Mouse (Mus musculus): ENCODE data around the gene Rack1. TPM values are rescaled to one million over a fixed set of nuclear protein-coding genes. Genes with fewer than 3 reads are reported as not detected.
"Not testable (repeated sequence)": the region's sequence is repeated elsewhere in the genome, so short reads cannot be mapped to it uniquely, and the experiment has no call there.

The Rack1 gene
- polyA plus RNA-seq (2015; fragmentation: Nextera tagmentation; extraction: Ambion mirVana), result 699 and 713 TPM in 2 replicates

DNA sequence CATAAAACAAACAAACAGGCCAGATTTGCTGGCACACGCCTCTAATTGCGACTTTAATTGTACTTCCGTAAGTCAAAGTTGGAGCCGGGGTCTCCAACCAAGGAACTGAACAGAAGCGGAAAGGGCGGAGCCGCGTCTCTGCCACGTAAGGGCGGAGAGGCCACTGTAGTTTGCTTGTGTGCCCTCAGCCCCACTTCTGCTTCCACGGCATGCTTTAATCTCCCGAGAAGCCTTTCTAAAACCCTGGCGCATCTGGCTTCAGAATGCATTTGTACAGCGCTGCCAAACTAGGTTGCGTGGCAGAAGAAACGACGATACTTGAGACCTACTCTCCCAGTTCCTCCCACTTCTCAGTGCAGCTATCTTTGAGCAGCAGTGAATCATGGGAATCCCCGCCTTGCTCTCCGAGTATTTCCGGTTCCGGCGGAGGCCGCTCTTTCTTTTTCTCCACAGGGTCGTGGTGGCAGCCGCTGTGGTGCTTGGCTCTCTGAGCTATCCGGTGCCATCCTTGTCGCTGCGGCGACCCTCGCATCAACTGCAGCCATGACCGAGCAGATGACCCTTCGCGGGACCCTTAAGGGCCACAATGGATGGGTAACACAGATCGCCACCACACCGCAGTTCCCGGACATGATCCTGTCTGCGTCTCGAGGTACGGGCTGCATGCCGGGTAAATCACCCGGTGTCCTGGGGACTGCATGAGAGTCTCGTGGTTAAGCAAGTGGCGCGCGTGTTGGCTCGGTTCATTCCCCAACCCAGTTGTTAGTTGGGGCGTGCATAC, at the start of gene Rack1:
Gene Rack1, plus strand, starts transcription at position 412 of the 781 bp plus-strand sequence.
- Histone ChIP-seq H3K36me3 (peaks cover 37% of the 10 kb centered on the region), H3K9ac (peak within 1 kb of the TSS; percentile 77), H3K4me3 (peak within 1 kb of the TSS; percentile 76), H3K4me1 (peaks cover 35% of the 10 kb centered on the region), H3K9me3 (no peaks in the 10 kb centered on the region), H3K27me3 (no peaks in the 10 kb centered on the region), H3K27ac (peak within 1 kb of the TSS; percentile 99), H3K4me2 (peak within 1 kb of the TSS; percentile 76)
- ATAC-seq (ENCODE audit: borderline replicate concordance, extremely low read depth, low FRiP score, low TSS enrichment), result peak; percentile 90
- WGBS, result under 1% methylated on average over 47 of the region's 47 CpGs

DNA sequence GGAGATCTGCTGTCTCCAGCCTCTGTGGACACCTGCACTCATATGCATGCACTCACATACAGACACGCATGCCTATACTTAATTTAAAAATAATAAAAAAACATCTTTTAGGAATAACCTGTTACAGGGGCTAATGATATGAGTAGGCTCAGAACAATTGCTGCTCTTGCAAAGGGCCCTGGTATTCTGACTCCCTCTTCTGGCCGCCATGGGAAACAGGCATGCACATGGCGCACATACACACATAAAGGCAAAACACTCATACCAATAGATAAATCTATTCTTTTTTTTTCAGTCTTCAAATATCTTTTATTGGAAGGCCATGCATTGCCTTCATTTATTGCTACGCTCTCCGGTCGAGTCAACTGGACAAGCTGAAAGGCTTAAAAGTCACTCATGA, 49.7 kb upstream of the Rack1 start:
- no peak for ATAC-seq (ENCODE audit: borderline replicate concordance, extremely low read depth, low FRiP score, low TSS enrichment)
- 92% methylated on average over 6 of the region's 6 CpGs for WGBS
- Histone ChIP-seq H3K4me3 (no peak overlapping the region), H3K36me3 (no peaks in the 10 kb centered on the region), H3K4me2 (no peak overlapping the region), H3K27me3 (no peaks in the 10 kb centered on the region), H3K4me1 (no peaks in the 10 kb centered on the region), H3K9ac (no peak overlapping the region), H3K9me3 (no peaks in the 10 kb centered on the region), H3K27ac (no peak overlapping the region)

DNA sequence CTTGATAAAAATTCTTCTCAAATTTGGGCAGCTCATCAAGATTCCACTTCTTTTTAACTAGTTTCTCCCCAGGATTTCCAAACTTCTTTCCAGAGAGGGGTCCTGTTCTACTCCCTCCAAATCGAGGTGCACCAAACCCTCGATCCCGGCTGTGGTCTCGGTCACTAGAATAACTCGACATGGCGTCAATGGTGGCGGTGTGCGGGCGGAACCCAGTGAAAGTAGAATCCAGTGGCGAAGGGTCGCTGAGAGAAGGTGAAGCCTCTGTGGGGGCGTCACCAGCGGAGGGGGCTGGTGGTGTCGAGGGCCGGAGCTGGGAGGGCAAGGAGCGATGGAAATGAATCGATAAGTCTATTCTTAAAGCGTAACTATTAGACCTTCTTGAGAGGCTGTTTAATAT, 46.6 kb upstream of the Rack1 start:
- H3K4me2 ChIP-seq; H3K4me1 ChIP-seq; H3K9ac ChIP-seq; H3K36me3 ChIP-seq; H3K27ac ChIP-seq; H3K4me3 ChIP-seq; H3K27me3 ChIP-seq; H3K9me3 ChIP-seq; ATAC-seq (ENCODE audit: borderline replicate concordance, extremely low read depth, low FRiP score, low TSS enrichment): not testable (repeated sequence)
- WGBS, result 91% methylated on average over 18 of the region's 18 CpGs

DNA sequence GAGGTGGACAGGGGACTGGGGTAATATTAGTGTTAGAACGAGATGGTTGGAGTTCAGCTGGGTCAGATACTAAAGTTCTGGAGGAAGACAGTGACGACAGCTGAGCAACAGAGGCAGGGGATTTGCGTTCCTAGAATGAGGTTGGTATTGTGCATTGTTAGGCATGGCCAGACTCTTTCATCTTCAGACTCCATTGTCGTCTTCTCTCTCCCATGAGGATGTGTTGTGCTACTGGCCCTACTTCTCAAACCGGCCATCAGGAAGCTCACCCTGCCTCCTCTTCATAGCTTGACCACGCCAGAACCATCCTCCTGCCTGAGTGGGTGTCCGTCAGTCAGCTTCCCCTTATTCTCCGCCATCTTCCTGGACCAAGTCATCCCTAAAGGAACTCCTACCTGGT, 41.1 kb upstream of the Rack1 start:
- no peaks in the 10 kb centered on the region for H3K9me3 ChIP-seq
- 83% methylated on average over 8 of the region's 8 CpGs for WGBS
- H3K9ac ChIP-seq, result no peak overlapping the region
- no peak for ATAC-seq (ENCODE audit: borderline replicate concordance, extremely low read depth, low FRiP score, low TSS enrichment)
- no peaks in the 10 kb centered on the region for H3K27me3 ChIP-seq
- no peaks in the 10 kb centered on the region for H3K4me1 ChIP-seq
- H3K36me3 ChIP-seq, result no peaks in the 10 kb centered on the region
- no peak overlapping the region for H3K4me2 ChIP-seq
- no peak overlapping the region for H3K27ac ChIP-seq
- no peak overlapping the region for H3K4me3 ChIP-seq

DNA sequence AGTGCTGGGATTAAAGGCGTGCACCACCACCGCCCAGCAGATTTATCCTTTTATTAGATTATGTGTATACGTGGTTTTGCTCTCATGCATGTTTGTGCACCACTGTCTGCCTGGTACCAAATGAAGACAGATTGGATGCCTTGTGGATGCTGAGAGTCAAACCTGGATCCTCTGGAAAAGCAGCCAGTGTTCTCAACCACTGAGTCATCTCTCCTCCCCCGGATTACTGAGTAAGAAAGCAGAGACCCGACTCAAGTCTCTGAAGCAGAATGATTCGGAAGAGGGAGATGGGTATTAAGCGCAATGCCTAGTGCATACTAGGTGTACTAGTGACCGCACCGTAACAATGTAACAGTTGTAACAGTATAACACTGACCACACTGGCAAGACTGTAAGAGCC, 36.0 kb upstream of the Rack1 start:
- no peaks in the 10 kb centered on the region for H3K4me1 ChIP-seq
- H3K27me3 ChIP-seq, result no peaks in the 10 kb centered on the region
- no peaks in the 10 kb centered on the region for H3K9me3 ChIP-seq
- no peak for ATAC-seq (ENCODE audit: borderline replicate concordance, extremely low read depth, low FRiP score, low TSS enrichment)
- H3K9ac ChIP-seq, result no peak overlapping the region
- H3K4me3 ChIP-seq, result no peak overlapping the region
- no peaks in the 10 kb centered on the region for H3K36me3 ChIP-seq
- WGBS, result 92% methylated on average over 9 of the region's 9 CpGs
- H3K27ac ChIP-seq, result no peak overlapping the region
- no peak overlapping the region for H3K4me2 ChIP-seq

DNA sequence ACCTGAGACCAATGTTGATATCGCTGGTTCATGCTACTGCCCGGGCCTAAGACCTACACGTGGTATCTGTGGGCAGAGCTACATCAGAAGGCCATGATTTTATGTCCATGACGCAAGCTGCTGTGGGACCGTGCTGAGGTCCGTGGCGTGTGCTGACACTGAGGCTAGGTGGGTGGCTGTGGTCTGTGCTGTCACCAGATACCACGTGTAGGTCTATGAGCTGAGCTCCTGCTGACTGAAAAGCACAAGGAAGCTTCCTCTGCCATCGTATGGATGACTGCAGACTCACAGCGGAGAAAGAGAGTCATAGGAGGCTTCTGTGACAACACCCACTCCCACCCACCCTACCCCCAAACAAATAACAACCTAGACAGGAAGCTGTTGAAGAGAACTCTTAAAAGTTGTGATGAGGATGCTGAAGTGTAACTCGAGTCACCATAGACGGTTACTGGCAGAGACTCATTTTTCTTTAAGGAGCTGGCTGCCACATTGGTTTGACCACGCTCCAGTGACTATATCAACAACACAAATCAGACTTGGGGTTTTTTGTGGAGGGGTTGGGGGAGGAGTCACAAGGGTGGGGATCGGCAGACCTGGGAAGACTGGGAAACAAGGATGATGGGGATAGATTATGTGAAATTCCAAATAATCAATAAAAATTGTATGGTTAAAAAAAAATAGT, 32.8 kb upstream of the Rack1 start:
- H3K9ac ChIP-seq, result no peak overlapping the region
- no peaks in the 10 kb centered on the region for H3K27me3 ChIP-seq
- 79% methylated on average over 14 of the region's 14 CpGs for WGBS
- no peaks in the 10 kb centered on the region for H3K9me3 ChIP-seq
- no peak overlapping the region for H3K4me2 ChIP-seq
- ATAC-seq (ENCODE audit: borderline replicate concordance, extremely low read depth, low FRiP score, low TSS enrichment), result no peak
- H3K36me3 ChIP-seq, result no peaks in the 10 kb centered on the region
- H3K27ac ChIP-seq, result no peak overlapping the region
- H3K4me3 ChIP-seq, result no peak overlapping the region
- no peaks in the 10 kb centered on the region for H3K4me1 ChIP-seq

DNA sequence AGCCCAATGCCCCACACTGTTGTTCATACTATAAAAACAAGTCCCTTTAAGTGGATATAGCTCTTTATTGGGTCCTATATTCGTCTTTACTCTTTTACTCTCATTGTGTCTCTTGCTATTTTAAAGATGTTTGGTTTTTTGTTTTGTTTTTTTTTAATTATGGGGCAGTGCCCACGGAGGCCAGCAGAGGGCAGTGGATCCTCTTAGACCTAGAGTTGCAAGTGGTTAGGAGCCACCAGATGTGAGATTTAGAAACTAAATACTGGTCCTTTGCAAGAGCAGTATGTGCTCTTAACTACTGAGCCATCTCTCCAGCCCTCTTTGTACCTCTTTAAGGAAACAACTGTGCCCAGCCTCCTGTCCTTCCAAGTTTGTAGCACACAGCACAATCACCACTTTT, 28.4 kb upstream of the Rack1 start:
- Histone ChIP-seq H3K9ac (no peak overlapping the region), H3K9me3 (no peaks in the 10 kb centered on the region), H3K4me2 (no peak overlapping the region), H3K27ac (no peak overlapping the region), H3K36me3 (no peaks in the 10 kb centered on the region), H3K4me1 (no peaks in the 10 kb centered on the region), H3K4me3 (no peak overlapping the region), H3K27me3 (no peaks in the 10 kb centered on the region)
- 3% methylated on average over 2 of the region's 2 CpGs for WGBS
- ATAC-seq (ENCODE audit: borderline replicate concordance, extremely low read depth, low FRiP score, low TSS enrichment), result no peak

DNA sequence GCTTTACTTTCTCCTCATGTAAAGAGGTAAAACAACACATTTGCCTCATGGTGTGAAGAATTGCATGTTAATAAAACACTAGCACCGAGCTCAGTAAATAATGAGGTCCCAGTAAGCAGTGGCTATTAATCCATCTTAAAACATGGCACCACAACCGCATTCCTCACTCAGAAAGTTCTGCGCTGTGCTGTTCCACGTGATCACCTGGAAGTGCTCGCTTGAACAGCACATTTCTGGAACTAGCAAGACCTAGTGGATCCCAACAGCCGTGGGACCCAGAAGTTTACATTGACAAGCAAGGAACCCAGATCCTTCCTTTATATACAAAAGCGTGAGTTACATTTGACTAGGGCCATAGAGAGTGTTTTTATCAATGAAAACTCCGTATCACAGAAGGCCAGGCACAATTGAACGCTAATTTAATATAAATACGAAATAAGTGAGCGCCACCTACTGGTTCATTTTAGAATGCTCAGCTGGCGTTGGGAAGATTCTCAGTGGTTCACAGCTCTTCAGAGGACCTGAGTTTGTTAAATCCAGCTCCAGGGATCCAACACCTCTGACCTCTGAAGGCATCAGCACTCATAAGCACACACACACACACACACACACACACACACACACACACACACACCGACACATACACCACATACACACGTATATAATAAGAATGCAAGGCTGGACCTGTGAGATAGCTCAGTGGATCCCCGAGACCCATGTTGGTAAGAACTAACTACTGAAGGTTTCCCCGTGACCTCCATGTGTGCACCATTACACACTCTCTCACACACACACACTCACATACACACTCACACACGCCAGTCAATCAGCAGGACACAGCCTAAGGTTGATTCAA, 25.5 kb upstream of the Rack1 start:
- H3K9ac ChIP-seq, result no peak overlapping the region
- peak overlapping the region; percentile 34; the same call in 1 of the 2 replicates for H3K4me2 ChIP-seq
- no peaks in the 10 kb centered on the region for H3K9me3 ChIP-seq
- H3K4me1 ChIP-seq, result no peaks in the 10 kb centered on the region
- no peak overlapping the region for H3K4me3 ChIP-seq
- H3K27me3 ChIP-seq, result no peaks in the 10 kb centered on the region
- H3K27ac ChIP-seq, result no peak overlapping the region
- WGBS, result 31% methylated on average over 17 of the region's 17 CpGs
- no peak for ATAC-seq (ENCODE audit: borderline replicate concordance, extremely low read depth, low FRiP score, low TSS enrichment)
- no peaks in the 10 kb centered on the region for H3K36me3 ChIP-seq

DNA sequence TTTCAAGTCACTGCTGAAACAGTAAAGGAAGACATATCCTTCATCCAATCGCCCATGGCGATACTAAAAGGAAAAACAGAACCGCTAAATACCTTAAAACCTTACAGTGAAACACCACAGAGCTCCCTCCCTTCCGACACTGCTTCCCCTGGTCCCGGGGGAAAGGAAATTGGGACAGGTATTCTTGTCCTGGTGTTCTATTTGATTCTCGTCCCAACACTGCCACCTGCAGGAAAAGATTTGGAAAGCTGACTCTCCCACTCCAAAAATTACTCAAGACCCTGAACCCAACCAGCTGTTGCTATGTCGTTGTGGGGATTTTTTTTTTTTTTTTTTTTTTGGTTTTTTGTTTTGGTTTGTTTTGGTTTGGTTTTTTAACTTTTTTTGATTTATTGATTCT, 24.6 kb upstream of the Rack1 start:
- H3K27ac ChIP-seq, result no peak overlapping the region
- ATAC-seq (ENCODE audit: borderline replicate concordance, extremely low read depth, low FRiP score, low TSS enrichment), result peak; percentile 36; the same call in 1 of the 2 replicates
- H3K36me3 ChIP-seq, result no peaks in the 10 kb centered on the region
- no peak overlapping the region for H3K4me3 ChIP-seq
- H3K27me3 ChIP-seq, result no peaks in the 10 kb centered on the region
- no peaks in the 10 kb centered on the region for H3K4me1 ChIP-seq
- H3K4me2 ChIP-seq, result no peak overlapping the region
- no peak overlapping the region for H3K9ac ChIP-seq
- H3K9me3 ChIP-seq, result no peaks in the 10 kb centered on the region
- under 1% methylated on average over 7 of the region's 7 CpGs for WGBS

DNA sequence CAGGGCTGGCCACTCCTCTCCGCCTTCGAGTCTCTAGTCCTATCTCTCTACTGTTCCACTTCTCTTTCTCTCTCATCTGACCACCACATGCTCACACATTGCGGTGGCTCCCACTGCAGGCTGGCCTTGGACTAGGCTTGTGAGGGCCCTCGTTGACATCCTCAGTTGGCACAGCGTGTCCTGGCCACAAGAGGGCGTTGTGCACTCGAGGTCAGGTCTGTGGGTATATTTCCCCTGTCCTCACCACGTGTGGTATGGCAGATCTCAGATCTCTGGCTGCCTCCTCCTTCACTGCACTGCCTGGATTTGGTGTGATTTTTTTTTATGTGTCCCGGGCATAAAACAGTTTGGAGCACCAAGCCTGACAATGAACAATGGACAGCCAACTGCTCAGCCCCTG, 23.5 kb upstream of the Rack1 start:
- H3K4me1 ChIP-seq, result no peaks in the 10 kb centered on the region
- no peaks in the 10 kb centered on the region for H3K36me3 ChIP-seq
- no peaks in the 10 kb centered on the region for H3K9me3 ChIP-seq
- H3K27me3 ChIP-seq, result no peaks in the 10 kb centered on the region
- H3K4me2 ChIP-seq, result no peak overlapping the region
- 42% methylated on average over 9 of the region's 9 CpGs for WGBS
- H3K9ac ChIP-seq, result no peak overlapping the region
- H3K27ac ChIP-seq, result no peak overlapping the region
- no peak overlapping the region for H3K4me3 ChIP-seq
- ATAC-seq (ENCODE audit: borderline replicate concordance, extremely low read depth, low FRiP score, low TSS enrichment), result no peak

DNA sequence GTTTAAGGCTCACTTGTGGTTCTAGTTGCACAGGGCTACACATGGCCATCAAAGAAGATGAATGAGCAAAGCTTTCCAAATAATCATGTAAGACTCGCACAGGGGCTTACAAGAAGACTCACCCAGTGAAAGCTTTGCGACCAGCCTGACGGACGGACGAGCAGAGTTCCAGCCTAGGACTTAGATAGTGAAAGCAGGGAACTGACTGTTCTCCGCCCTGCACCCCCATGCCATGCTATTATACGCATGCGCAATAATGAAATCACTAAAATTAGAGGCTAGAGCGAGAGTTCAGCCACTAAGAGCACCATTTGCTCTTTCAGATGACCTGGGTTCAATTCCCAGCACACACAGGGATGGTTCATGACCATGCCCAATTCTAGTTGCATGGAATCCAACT, 22.8 kb upstream of the Rack1 start:
- 76% methylated on average over 9 of the region's 9 CpGs for WGBS
- H3K4me1 ChIP-seq, result no peaks in the 10 kb centered on the region
- no peak overlapping the region for H3K4me3 ChIP-seq
- H3K4me2 ChIP-seq, result no peak overlapping the region
- H3K27ac ChIP-seq, result no peak overlapping the region
- no peaks in the 10 kb centered on the region for H3K27me3 ChIP-seq
- no peaks in the 10 kb centered on the region for H3K9me3 ChIP-seq
- no peak overlapping the region for H3K9ac ChIP-seq
- ATAC-seq (ENCODE audit: borderline replicate concordance, extremely low read depth, low FRiP score, low TSS enrichment), result no peak
- no peaks in the 10 kb centered on the region for H3K36me3 ChIP-seq

DNA sequence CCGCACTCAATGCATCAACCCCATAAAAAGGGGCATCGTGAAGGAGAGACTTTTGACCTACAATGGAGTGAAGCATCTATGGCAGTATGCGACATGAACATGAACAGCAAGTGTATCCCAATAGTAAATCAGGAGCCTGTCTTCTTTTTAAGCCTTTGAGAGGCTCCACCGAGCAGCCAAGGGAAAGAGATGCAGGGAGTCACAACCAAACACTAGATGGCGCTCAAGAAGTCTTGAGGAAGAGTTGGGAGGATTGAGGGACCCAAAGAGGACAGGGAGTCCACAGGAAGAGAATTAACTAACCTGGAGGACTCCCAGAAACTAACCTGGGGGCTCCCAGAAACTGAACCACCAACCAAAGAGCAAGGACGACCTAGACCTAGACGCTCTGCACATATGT, 20.7 kb upstream of the Rack1 start:
- Histone ChIP-seq H3K4me3 (no peak overlapping the region), H3K27ac (no peak overlapping the region), H3K4me2 (no peak overlapping the region), H3K27me3 (no peaks in the 10 kb centered on the region), H3K9me3 (no peaks in the 10 kb centered on the region), H3K9ac (no peak overlapping the region), H3K4me1 (no peaks in the 10 kb centered on the region), H3K36me3 (no peaks in the 10 kb centered on the region)
- WGBS, result 36% methylated on average over 7 of the region's 7 CpGs
- ATAC-seq (ENCODE audit: borderline replicate concordance, extremely low read depth, low FRiP score, low TSS enrichment), result no peak

All from lung, embryonic 15.5 days (tissue).